Mouse (Mus musculus) macrophage (primary cell): ENCODE results near the gene Cd36. TPM values are rescaled to one million over a fixed set of nuclear protein-coding genes. Genes with fewer than 3 reads are reported as not detected.

ENCODE experiments used
- H3K27ac ChIP-seq: fragments of 350-480 bp; formaldehyde crosslinking; 2 replicates; pipeline ENCODE4 v1.9.0; 2021
- H3K36me3 ChIP-seq: fragments of 350-480 bp; formaldehyde crosslinking; 2 replicates; pipeline ENCODE4 v1.9.0; 2021; ENCODE audit errors: inconsistent target
- H3K4me3 ChIP-seq: fragments of 350-480 bp; formaldehyde crosslinking; 2 replicates; pipeline ENCODE4 v1.9.0; 2021; ENCODE audit errors: inconsistent target
- H3K79me2 ChIP-seq: fragments of 350-480 bp; formaldehyde crosslinking; 2 replicates; pipeline ENCODE4 v1.9.0; 2021; ENCODE audit errors: inconsistent target
- WGBS: methylation state at CpG from one replicate; pipeline ENCODE4 v1.1.7; 2026; ENCODE audit warnings: inconsistent platforms; ENCODE audit not compliant: missing documents; 5-methylcytosine and 5-hydroxymethylcytosine counted together
- polyA plus RNA-seq: library from polyadenylated mRNA; stranded (reverse); fragments of 250-400 nt; gene quantifications from 3 replicates; pipeline ENCODE4 v1.2.4, GENCODE M21; 2018; ENCODE audit warnings: inconsistent platforms

Gene Cd36
- polyA plus RNA-seq, 1 experiment from 2014 or later = 932 TPM

- Histone ChIP-seq H3K4me3 (no peak overlapping the region), H3K36me3 (peaks cover 15% of the 10 kb centered on the region; the same call in 1 of the 2 replicates), H3K79me2 (no peaks in the 10 kb centered on the region), H3K27ac (no peak overlapping the region)
- WGBS = 95% methylated on average over 3 of the region's 3 CpGs
Observed at GRCm38 (mm10) chr5:17806774-17807377, 81.7 kb downstream of the Cd36 start.

- WGBS = 81% methylated on average over 6 of the region's 6 CpGs
Observed at GRCm38 (mm10) chr5:17776571-17776970, 112.0 kb downstream of the Cd36 start.

GRCm38 (mm10) chr5:17770328-17770727, 118.3 kb downstream of the Cd36 start:
- 78% methylated on average over 2 of the region's 2 CpGs for WGBS

More at GRCm38 (mm10) chr5:17776571-17776970, 112.0 kb downstream of the Cd36 start:
- no peak overlapping the region for H3K4me3 ChIP-seq
- H3K27ac ChIP-seq = no peak overlapping the region
- no peaks in the 10 kb centered on the region for H3K36me3 ChIP-seq
- H3K79me2 ChIP-seq = no peaks in the 10 kb centered on the region

DNA sequence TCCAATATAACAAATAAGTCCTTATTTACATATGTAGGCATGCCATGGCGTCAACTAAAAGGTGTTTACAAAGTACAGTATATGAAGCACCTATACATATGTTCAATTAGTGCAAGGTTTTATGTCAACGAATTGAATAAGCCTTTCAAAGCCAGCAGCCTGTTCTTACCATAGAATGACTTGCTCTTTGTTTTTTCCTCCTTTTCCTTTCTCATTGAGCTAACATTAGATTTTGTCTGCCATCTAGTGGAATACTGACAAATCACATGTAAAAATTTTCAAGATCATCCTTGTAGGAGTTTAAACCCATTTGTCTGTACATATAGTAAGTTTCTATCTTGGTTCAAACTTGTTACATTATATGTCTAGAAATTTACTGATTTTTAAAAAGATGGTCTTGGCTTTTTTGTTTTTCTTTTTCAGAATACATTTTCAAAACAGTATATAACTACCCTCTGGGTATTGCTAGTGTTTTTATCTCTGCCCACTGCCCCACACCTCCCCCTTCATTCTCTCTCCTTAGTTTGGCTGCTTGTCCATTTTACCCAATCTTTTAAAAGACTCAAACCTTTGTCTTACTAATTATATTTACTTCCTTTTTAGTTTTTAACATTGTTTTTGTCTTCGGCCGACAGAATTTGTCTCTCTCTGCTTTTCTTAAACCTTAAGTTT, 122.5 kb downstream of the Cd36 start:
- no peaks in the 10 kb centered on the region for H3K79me2 ChIP-seq
- 68% methylated on average over 4 of the region's 4 CpGs for WGBS
- H3K36me3 ChIP-seq = no peaks in the 10 kb centered on the region
- H3K4me3 ChIP-seq = no peak overlapping the region
- H3K27ac ChIP-seq = no peak overlapping the region

More at GRCm38 (mm10) chr5:17770328-17770727, 118.3 kb downstream of the Cd36 start:
- no peak overlapping the region for H3K4me3 ChIP-seq
- no peaks in the 10 kb centered on the region for H3K36me3 ChIP-seq
- no peaks in the 10 kb centered on the region for H3K79me2 ChIP-seq
- H3K27ac ChIP-seq = no peak overlapping the region

DNA sequence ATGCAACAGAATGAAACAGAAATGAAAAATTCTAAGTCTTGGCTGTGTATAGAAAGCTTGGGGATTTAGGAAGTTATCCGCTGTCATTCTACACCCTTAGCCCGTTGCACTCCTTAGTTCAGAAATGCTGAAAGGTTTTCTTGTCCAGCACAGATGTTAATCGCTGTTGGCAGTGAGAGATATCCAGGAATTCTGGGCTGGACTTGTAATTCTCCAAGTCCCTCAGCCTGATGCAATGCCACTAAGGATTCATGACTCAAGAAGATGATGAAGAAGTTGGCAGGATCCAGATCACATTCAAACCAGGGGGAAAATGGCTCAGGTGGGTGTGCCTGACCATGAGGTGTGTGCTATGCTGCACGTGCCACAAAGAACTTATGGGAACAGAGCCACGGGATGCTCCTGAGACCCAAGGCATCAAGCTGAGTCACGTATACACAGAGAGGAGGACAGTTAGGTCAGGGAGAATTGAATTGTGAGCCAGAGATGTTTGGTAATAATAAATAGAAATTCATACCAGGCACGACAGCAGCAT, 135.1 kb downstream of the Cd36 start:
- 82% methylated on average over 7 of the region's 7 CpGs for WGBS

GRCm38 (mm10) chr5:17748293-17748692, 140.3 kb downstream of the Cd36 start:
- WGBS = 89% methylated on average over 3 of the region's 3 CpGs
- Histone ChIP-seq H3K4me3 (no peak overlapping the region), H3K36me3 (no peaks in the 10 kb centered on the region), H3K27ac (no peak overlapping the region), H3K79me2 (no peaks in the 10 kb centered on the region)

More for the DNA sequence above, 135.1 kb downstream of the Cd36 start:
- Histone ChIP-seq H3K36me3 (no peaks in the 10 kb centered on the region), H3K4me3 (no peak overlapping the region), H3K27ac (no peak overlapping the region), H3K79me2 (no peaks in the 10 kb centered on the region)

- H3K27ac ChIP-seq = no peak overlapping the region
- H3K4me3 ChIP-seq = no peak overlapping the region
- H3K36me3 ChIP-seq = no peaks in the 10 kb centered on the region
- H3K79me2 ChIP-seq = no peaks in the 10 kb centered on the region
- 69% methylated on average over 5 of the region's 5 CpGs for WGBS
Observed at GRCm38 (mm10) chr5:17747143-17747542, 141.5 kb downstream of the Cd36 start.

DNA sequence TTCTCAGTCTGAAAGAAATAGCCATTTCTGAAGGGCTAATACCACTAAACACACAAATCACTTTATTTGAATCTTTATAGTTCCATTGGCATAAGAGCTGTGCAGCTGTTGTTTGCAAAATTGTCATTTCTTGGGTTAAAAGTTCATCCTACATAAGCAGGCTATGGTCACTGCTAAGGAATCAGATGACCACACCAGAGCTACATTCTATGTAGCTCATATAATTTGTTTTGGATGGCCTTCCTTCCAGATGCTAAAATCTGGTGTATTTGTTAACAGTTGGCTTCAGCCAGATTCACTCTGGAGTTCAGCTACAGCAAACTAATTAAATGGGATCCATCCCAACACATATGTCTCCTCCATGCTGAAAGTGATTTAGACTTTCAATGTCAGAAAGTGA, 142.1 kb downstream of the Cd36 start:
- H3K27ac ChIP-seq = no peak overlapping the region
- H3K4me3 ChIP-seq = no peak overlapping the region
- no peaks in the 10 kb centered on the region for H3K36me3 ChIP-seq
- no peaks in the 10 kb centered on the region for H3K79me2 ChIP-seq

DNA sequence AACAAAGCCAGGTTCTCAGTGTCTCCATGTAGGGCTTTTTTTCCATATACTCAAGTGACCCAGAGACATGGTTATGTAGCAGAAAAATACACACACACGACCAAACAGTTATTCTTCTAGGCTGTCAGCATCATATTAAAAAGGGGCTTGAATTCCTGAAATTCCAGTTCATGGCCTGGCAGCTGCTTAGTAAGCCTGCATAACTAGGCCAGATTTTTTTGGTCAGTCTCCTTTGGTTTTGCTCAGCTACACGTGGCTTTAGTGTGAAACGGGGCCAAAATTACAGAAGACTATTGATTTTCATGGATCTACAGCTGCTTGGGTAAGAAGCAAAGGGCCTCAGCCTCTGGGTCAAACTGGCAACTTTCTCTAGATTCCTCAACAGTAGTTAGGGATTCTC, 148.8 kb downstream of the Cd36 start:
- Histone ChIP-seq H3K79me2 (no peaks in the 10 kb centered on the region), H3K27ac (no peak overlapping the region), H3K36me3 (no peaks in the 10 kb centered on the region), H3K4me3 (no peak overlapping the region)
- WGBS = 75% methylated on average over 3 of the region's 3 CpGs

Other genes with a start within 250 kb of the Cd36 start
- 0.44 to 2.6 TPM in 2 of 3 replicates, not detected in the other for gene Gnat3, start 73.7 kb upstream of the Cd36 start, polyA plus RNA-seq